Mouse (Mus musculus): ENCODE data around the gene Mafb.

Mafb gene

GRCm38 (mm10) chr2:160366980-160367338, at the start of gene Mafb:
TSS of gene Mafb (minus strand) at chr2:160367065.
- peak; percentile 77 to 82 for DNase-seq (ENCODE audit: low spot score in 2 of 2)

- no peak for DNase-seq (ENCODE audit: low spot score in 2 of 2)
These were observed 48.3 kb upstream of the Mafb start for GRCm38 (mm10) chr2:160415161-160415560.

GRCm38 (mm10) chr2:160414736-160415135, 47.9 kb upstream of the Mafb start:
- no peak for DNase-seq (ENCODE audit: low spot score in 2 of 2)

- no peak for DNase-seq (ENCODE audit: low spot score in 2 of 2)
These were observed 47.1 kb upstream of the Mafb start for GRCm38 (mm10) chr2:160413982-160414381.

- no peak for DNase-seq (ENCODE audit: low spot score in 2 of 2)
These were observed 46.2 kb upstream of the Mafb start for GRCm38 (mm10) chr2:160413055-160413454.

- no peak for DNase-seq (ENCODE audit: low spot score in 2 of 2)
These were observed 44.6 kb upstream of the Mafb start for GRCm38 (mm10) chr2:160411431-160411830.

- DNase-seq (ENCODE audit: low spot score in 2 of 2): no peak
These were observed 40.9 kb upstream of the Mafb start for GRCm38 (mm10) chr2:160407720-160408119.

GRCm38 (mm10) chr2:160397747-160398146, 30.9 kb upstream of the Mafb start:
- DNase-seq (ENCODE audit: low spot score in 2 of 2): no peak

- DNase-seq (ENCODE audit: low spot score in 2 of 2): no peak
These were observed 27.9 kb upstream of the Mafb start for GRCm38 (mm10) chr2:160394735-160395134.

- DNase-seq (ENCODE audit: low spot score in 2 of 2): no peak
These were observed 25.8 kb upstream of the Mafb start for GRCm38 (mm10) chr2:160392648-160393047.

- no peak for DNase-seq (ENCODE audit: low spot score in 2 of 2)
These were observed 21.7 kb upstream of the Mafb start for GRCm38 (mm10) chr2:160388596-160388995.

GRCm38 (mm10) chr2:160383418-160383817, 16.6 kb upstream of the Mafb start:
- no peak for DNase-seq (ENCODE audit: low spot score in 2 of 2)

- DNase-seq (ENCODE audit: low spot score in 2 of 2): no peak
These were observed 11.4 kb upstream of the Mafb start for GRCm38 (mm10) chr2:160378271-160378670.

GRCm38 (mm10) chr2:160376236-160376635, 9.4 kb upstream of the Mafb start:
- no peak for DNase-seq (ENCODE audit: low spot score in 2 of 2)

GRCm38 (mm10) chr2:160369653-160370420, 3.0 kb upstream of the Mafb start:
- no peak for DNase-seq (ENCODE audit: low spot score in 2 of 2)

- DNase-seq (ENCODE audit: low spot score in 2 of 2): no peak
These were observed 1.8 kb upstream of the Mafb start for GRCm38 (mm10) chr2:160368422-160369357.

- peak; percentile 93 for DNase-seq (ENCODE audit: low spot score in 2 of 2)
These were observed 763 bp upstream of the Mafb start for GRCm38 (mm10) chr2:160367448-160368208.

- DNase-seq (ENCODE audit: low spot score in 2 of 2): no peak
These were observed 520 bp downstream of the Mafb start for GRCm38 (mm10) chr2:160366111-160366979.

GRCm38 (mm10) chr2:160365107-160365911, 1.6 kb downstream of the Mafb start:
- DNase-seq (ENCODE audit: low spot score in 2 of 2): no peak

- no peak for DNase-seq (ENCODE audit: low spot score in 2 of 2)
These were observed 2.2 kb downstream of the Mafb start for GRCm38 (mm10) chr2:160364666-160365065.
